7 mouse cellular contexts compared by ENCODE assay signal in the genomic region with DNA sequence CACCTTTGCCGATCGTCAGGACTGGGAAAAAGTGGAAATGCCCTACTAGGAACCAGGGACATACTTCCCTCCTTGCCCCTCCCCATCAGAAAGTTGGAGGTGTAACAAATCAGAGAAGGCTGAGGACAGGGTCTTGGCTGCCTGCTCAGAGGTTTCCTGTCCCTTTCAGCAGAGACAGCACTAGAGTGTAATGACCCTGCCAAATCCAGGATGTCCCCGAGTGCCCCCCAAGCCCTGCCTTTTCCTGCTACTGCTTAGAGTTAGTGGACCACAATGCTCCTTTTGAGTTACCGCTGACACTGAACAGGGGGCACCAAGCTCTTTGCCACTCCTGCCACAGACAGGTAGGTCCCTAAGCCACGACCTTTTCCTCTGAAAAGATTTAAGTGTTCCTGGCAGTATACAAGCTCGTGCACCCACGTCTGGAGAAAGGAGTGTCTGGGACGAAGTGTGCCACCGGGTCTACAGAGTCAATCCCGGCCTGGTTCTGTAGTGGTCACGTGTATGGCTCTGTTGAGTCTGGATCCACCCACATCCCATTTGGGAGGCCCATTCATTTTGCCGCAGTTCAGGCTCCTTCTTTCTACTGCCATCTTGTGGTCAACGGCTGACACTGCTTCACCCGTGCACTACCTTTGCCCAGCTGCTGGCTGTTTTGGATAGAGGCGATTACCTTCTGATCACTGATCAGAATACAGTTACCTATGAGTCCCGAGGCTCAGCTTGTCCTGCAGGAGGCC. TPM values are rescaled to one million over a fixed set of nuclear protein-coding genes. Genes with fewer than 3 reads are reported as not detected.
DNase-seq lines count a peak whose midpoint lies in the region; ATAC-seq and TF ChIP-seq lines count a peak whose summit lies in the region.

No protein-coding gene starts in this region.

- peak; percentile 95 for TF ChIP-seq CTCF in lung, postnatal 0 days (IDR thresholded peaks at IDR 0.05)

- WGBS in lung, postnatal 0 days = 14% methylated on average over 16 of the region's 16 CpGs

- intact Hi-C loops in heart, postnatal 36 days (cut with DNase I) = loop anchor here (5.0 kb wide), 1 partner anchor 354 kb away; no protein-coding TSS in a partner anchor

- ATAC-seq in erythroid progenitor cell, adult 5-6 weeks (replicated peaks; ENCODE audit: low FRiP score, poor library complexity, severe bottlenecking) = peak; percentile 66
- ATAC-seq in lung, postnatal 0 days = peak; percentile 55

- peaks cover 25% of the 10 kb centered on the region for H3K4me1 ChIP-seq in lung, postnatal 0 days (ENCODE audit: insufficient read depth, low read depth, low read length)

- H3K4me2 ChIP-seq in lung, postnatal 0 days (replicated peaks; ENCODE audit: low read depth, low read length) = peak overlapping the region; percentile 27

- H3K9ac ChIP-seq in lung, postnatal 0 days (replicated peaks; ENCODE audit: low read depth) = no peak overlapping the region

- peaks cover 23% of the 10 kb centered on the region for H3K36me3 ChIP-seq in lung, postnatal 0 days (ENCODE audit: insufficient read depth, low read length)

- peak; percentile 73 for DNase-seq in MN1 (ENCODE audit: low spot score)
- DNase-seq in c-Kit-negative CD71-positive TER-119-positive erythroid progenitor cells, embryonic 14.5 days (ENCODE audit: low read depth, low spot score) = peak; percentile 83
- peak; percentile 53 to 54 for DNase-seq in heart, postnatal 36 days
- peak; percentile 63 to 66 for DNase-seq in layer of hippocampus, adult 8-10 months (ENCODE audit: low spot score in 2 of 2)
- peak; percentile 94 for DNase-seq in lung, postnatal 0 days (ENCODE audit: low spot score)
- peak; percentile 60 for DNase-seq in retina, adult 2 months (ENCODE audit: low read depth, low spot score)

- H3K27me3 ChIP-seq in lung, postnatal 0 days (replicated peaks; ENCODE audit: insufficient read depth, low read length) = no peaks in the 10 kb centered on the region

- peak overlapping the region; percentile 20; the same call in 1 of the 2 replicates for H3K27ac ChIP-seq in lung, postnatal 0 days (ENCODE audit: low read length)

- H3K4me3 ChIP-seq in lung, postnatal 0 days (ENCODE audit: low read depth, low read length) = no peak overlapping the region

- no peaks in the 10 kb centered on the region for H3K9me3 ChIP-seq in lung, postnatal 0 days (ENCODE audit: low read length)

- no peak for TF ChIP-seq EP300 in lung, postnatal 0 days (IDR thresholded peaks at IDR 0.05)

RNA-seq across cellular contexts. Expression of gene Tpra1, which starts 4.5 kb away (rescaled TPM):
- total RNA-seq in erythroid progenitor cell, adult 5-6 weeks (2015; ENCODE audit: low replicate concordance) = 47.9 and 70.8 TPM in 2 replicates
- 71.2 and 104 TPM in 2 replicates for total RNA-seq in erythroid progenitor cell, adult 5-6 weeks (2017; ENCODE audit: low replicate concordance)
- total RNA-seq in heart, postnatal 36 days (2021) = 10 to 100 TPM; 35.1 to 35.4 TPM
- 10 to 100 TPM; 43.9 to 50.8 (median 49.6) TPM for total RNA-seq in layer of hippocampus, adult 8-10 months (2022)
- polyA plus RNA-seq in lung, postnatal 0 days (2015; fragmentation: Nextera tagmentation; extraction: Ambion mirVana) = 72.0 and 78.8 TPM in 2 replicates

RNA-seq across cellular contexts. Expression of gene Mcm2, which starts 8.0 kb away (rescaled TPM):
- total RNA-seq in erythroid progenitor cell, adult 5-6 weeks (2015; ENCODE audit: low replicate concordance) = 111 and 119 TPM in 2 replicates
- 159 and 169 TPM in 2 replicates for total RNA-seq in erythroid progenitor cell, adult 5-6 weeks (2017; ENCODE audit: low replicate concordance)
- total RNA-seq in heart, postnatal 36 days (2021) = 1 to 10 TPM; 5.4 to 6.5 TPM
- total RNA-seq in layer of hippocampus, adult 8-10 months (2022) = 1 to 10 TPM; 4.4 to 7.0 (median 5.5) TPM
- 14.5 and 15.3 TPM in 2 replicates for polyA plus RNA-seq in lung, postnatal 0 days (2015; fragmentation: Nextera tagmentation; extraction: Ambion mirVana)

RNA-seq across cellular contexts. Expression of gene Podxl2, which starts 31.7 kb away (rescaled TPM):
- not detected in 2 replicates for total RNA-seq in erythroid progenitor cell, adult 5-6 weeks (2015; ENCODE audit: low replicate concordance)
- 12.3 TPM in 1 of 2 replicates, not detected in the other for total RNA-seq in erythroid progenitor cell, adult 5-6 weeks (2017; ENCODE audit: low replicate concordance)
- 10 to 100 TPM; 13.7 to 21.2 TPM for total RNA-seq in heart, postnatal 36 days (2021)
- total RNA-seq in layer of hippocampus, adult 8-10 months (2022) = 100 to 1,000 TPM; 160 to 178 (median 170) TPM
- polyA plus RNA-seq in lung, postnatal 0 days (2015; fragmentation: Nextera tagmentation; extraction: Ambion mirVana) = 19.1 and 25.2 TPM in 2 replicates

Comparison
In these comparisons a context has a peak if more than half of its experiments do, and no peak if none do; other contexts are left out.
1. RNA of gene Mcm2, which starts 8.0 kb away (total RNA-seq): 111 to 169 TPM in erythroid progenitor cell, adult 5-6 weeks; 5.4 to 6.5 TPM in heart, postnatal 36 days and 4.4 to 7.0 TPM in layer of hippocampus, adult 8-10 months; every median in the first group is over 10 times any median in the second.
2. RNA of gene Podxl2, which starts 31.7 kb away (total RNA-seq): 160 to 178 TPM in layer of hippocampus, adult 8-10 months; 13.7 to 21.2 TPM in heart, postnatal 36 days and 12.3 TPM in erythroid progenitor cell, adult 5-6 weeks; every median in the first group is over 4 times any median in the second.
3. Peak in every context shown above with its lines, with median percentiles within 50 percentile points of each other: DNase-seq.